Mouse (Mus musculus) ES-Bruce4 (cell line): Measurements from ENCODE around the gene Sorbs2.

Source experiments
- CTCF ChIP-seq: IDR thresholded peaks from one replicate; pipeline ENCODE4 v1.8.1; 2011; ENCODE audit warnings: low read depth, low read length
- EP300 ChIP-seq: IDR thresholded peaks from 2 replicates; pipeline ENCODE4 v1.6.1; 2011; ENCODE audit warnings: low read depth, low read length; ENCODE audit not compliant: insufficient read depth
- POLR2A ChIP-seq: IDR thresholded peaks from one replicate; pipeline ENCODE4 v1.8.1; 2011; ENCODE audit warnings: low read length; ENCODE audit not compliant: insufficient read depth

DNA sequence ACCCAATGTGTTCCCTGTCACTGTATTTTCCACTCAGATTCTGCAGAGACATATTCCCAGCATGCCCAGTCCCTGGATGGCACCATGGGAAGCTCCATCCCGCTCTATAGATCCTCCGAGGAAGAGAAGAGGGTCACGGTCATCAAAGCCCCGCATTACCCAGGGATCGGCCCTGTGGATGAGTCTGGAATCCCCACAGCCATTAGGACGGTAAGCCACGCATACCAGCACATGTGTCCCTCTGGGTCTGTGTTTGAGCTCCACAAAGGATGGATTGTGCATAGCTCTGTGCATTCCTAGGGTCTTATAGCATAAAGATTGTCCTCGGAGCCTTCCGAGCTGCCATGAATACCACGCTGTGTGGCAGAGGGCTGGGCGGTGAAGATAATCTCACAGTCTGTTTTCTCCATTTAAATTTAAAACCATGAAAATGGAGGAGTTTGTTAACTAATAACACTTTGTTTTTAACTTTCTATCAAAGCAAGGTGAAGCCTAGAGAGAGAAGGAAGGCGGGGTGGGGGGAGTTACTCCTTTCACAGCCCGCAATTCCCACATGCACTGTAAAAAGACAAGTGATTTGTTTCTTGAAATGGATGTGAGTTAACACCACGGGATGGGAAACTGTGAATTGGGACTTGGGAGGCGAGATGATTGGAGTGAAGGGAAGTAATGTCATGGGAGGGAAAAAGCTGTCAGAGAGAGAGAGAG lies 255.5 kb downstream of the Sorbs2 start:
- TF ChIP-seq CTCF: no peak
- TF ChIP-seq EP300: no peak
- no peak for TF ChIP-seq POLR2A
